Mouse (Mus musculus): ENCODE data around the gene Ager.
A peak's percentile ranks its signal among the peaks of the same experiment; 100 is the strongest.

Ager gene

GRCm38 (mm10) chr17:34585877-34586771 lies 11.5 kb upstream of the Ager start:
- DNase-seq (ENCODE audit: inconsistent ontology term) = no peak

- peak; percentile 99 for DNase-seq (ENCODE audit: inconsistent ontology term)
Measured at GRCm38 (mm10) chr17:34586796-34587422, 10.8 kb upstream of the Ager start.

- peak; percentile 98 for DNase-seq (ENCODE audit: inconsistent ontology term)
Measured at GRCm38 (mm10) chr17:34587423-34587811, 10.2 kb upstream of the Ager start.

GRCm38 (mm10) chr17:34587814-34588213 lies 9.8 kb upstream of the Ager start:
- no peak for DNase-seq (ENCODE audit: inconsistent ontology term)

- DNase-seq (ENCODE audit: inconsistent ontology term) = no peak
Measured at GRCm38 (mm10) chr17:34588767-34589166, 8.9 kb upstream of the Ager start.

GRCm38 (mm10) chr17:34589206-34589605 lies 8.5 kb upstream of the Ager start:
- no peak for DNase-seq (ENCODE audit: inconsistent ontology term)

GRCm38 (mm10) chr17:34589681-34590101 lies 8.0 kb upstream of the Ager start, which contains the start of gene Gpsm3:
Gene Gpsm3 (plus strand): TSS chr17:34589806.
- DNase-seq (ENCODE audit: inconsistent ontology term) = no peak

GRCm38 (mm10) chr17:34590154-34590987 lies 7.3 kb upstream of the Ager start:
- no peak for DNase-seq (ENCODE audit: inconsistent ontology term)

- DNase-seq (ENCODE audit: inconsistent ontology term) = no peak
Measured at GRCm38 (mm10) chr17:34591029-34591993, 6.4 kb upstream of the Ager start, which contains the start of gene Pbx2. Gene Pbx2 (plus strand): TSS chr17:34591266.

- peak; percentile 96 for DNase-seq (ENCODE audit: inconsistent ontology term)
Measured at GRCm38 (mm10) chr17:34591994-34592375, 5.7 kb upstream of the Ager start.

- DNase-seq (ENCODE audit: inconsistent ontology term) = peak; percentile 22
Measured at GRCm38 (mm10) chr17:34592581-34593549, 4.8 kb upstream of the Ager start.

- DNase-seq (ENCODE audit: inconsistent ontology term) = no peak
Measured at GRCm38 (mm10) chr17:34593752-34594525, 3.7 kb upstream of the Ager start.

- DNase-seq (ENCODE audit: inconsistent ontology term) = no peak
Measured at GRCm38 (mm10) chr17:34596098-34596497, 1.6 kb upstream of the Ager start.

- DNase-seq (ENCODE audit: inconsistent ontology term) = no peak
Measured at GRCm38 (mm10) chr17:34599891-34600290, 2.2 kb downstream of the Ager start.

- no peak for DNase-seq (ENCODE audit: inconsistent ontology term)
Measured at GRCm38 (mm10) chr17:34601796-34602195, 4.1 kb downstream of the Ager start.

GRCm38 (mm10) chr17:34603375-34604060 lies 5.9 kb downstream of the Ager start, which contains the start of gene Rnf5:
Gene Rnf5 (minus strand): TSS chr17:34603690.
- DNase-seq (ENCODE audit: inconsistent ontology term) = peak; percentile 100

GRCm38 (mm10) chr17:34604061-34604508 lies 6.4 kb downstream of the Ager start, which contains the start of gene Agpat1:
Gene Agpat1 (plus strand): TSS chr17:34604262.
- DNase-seq (ENCODE audit: inconsistent ontology term) = no peak
